Mouse (Mus musculus): ENCODE results near the gene Nucb2.

Gene Nucb2

GRCm38 (mm10) chr7:116503879-116504817 lies at the start of gene Nucb2:
Gene Nucb2 (plus strand): TSS chr7:116504369.
- DNase-seq (ENCODE audit: low spot score), result peak; percentile 99

- DNase-seq (ENCODE audit: low spot score), result no peak
These were observed 47.2 kb upstream of the Nucb2 start for GRCm38 (mm10) chr7:116456964-116457363.

- no peak for DNase-seq (ENCODE audit: low spot score)
These were observed 46.8 kb upstream of the Nucb2 start for GRCm38 (mm10) chr7:116457391-116457790.

GRCm38 (mm10) chr7:116458985-116459441 lies 45.2 kb upstream of the Nucb2 start:
- DNase-seq (ENCODE audit: low spot score), result no peak

GRCm38 (mm10) chr7:116462114-116462513 lies 42.1 kb upstream of the Nucb2 start:
- no peak for DNase-seq (ENCODE audit: low spot score)

GRCm38 (mm10) chr7:116475836-116476235 lies 28.3 kb upstream of the Nucb2 start:
- no peak for DNase-seq (ENCODE audit: low spot score)

- no peak for DNase-seq (ENCODE audit: low spot score)
These were observed 27.9 kb upstream of the Nucb2 start for GRCm38 (mm10) chr7:116476264-116476663.

GRCm38 (mm10) chr7:116483106-116483505 lies 21.1 kb upstream of the Nucb2 start:
- DNase-seq (ENCODE audit: low spot score), result no peak

GRCm38 (mm10) chr7:116483782-116484181 lies 20.4 kb upstream of the Nucb2 start:
- DNase-seq (ENCODE audit: low spot score), result no peak

- no peak for DNase-seq (ENCODE audit: low spot score)
These were observed 20.0 kb upstream of the Nucb2 start for GRCm38 (mm10) chr7:116484213-116484612.

- no peak for DNase-seq (ENCODE audit: low spot score)
These were observed 19.0 kb upstream of the Nucb2 start for GRCm38 (mm10) chr7:116485062-116485601.

- no peak for DNase-seq (ENCODE audit: low spot score)
These were observed 13.1 kb upstream of the Nucb2 start for GRCm38 (mm10) chr7:116491113-116491512.

- DNase-seq (ENCODE audit: low spot score), result no peak
These were observed 10.7 kb upstream of the Nucb2 start for GRCm38 (mm10) chr7:116493267-116494003.

GRCm38 (mm10) chr7:116494618-116495017 lies 9.6 kb upstream of the Nucb2 start:
- DNase-seq (ENCODE audit: low spot score), result no peak

GRCm38 (mm10) chr7:116496760-116497159 lies 7.4 kb upstream of the Nucb2 start:
- DNase-seq (ENCODE audit: low spot score), result no peak

GRCm38 (mm10) chr7:116504818-116505170 lies 625 bp downstream of the Nucb2 start:
- DNase-seq (ENCODE audit: low spot score), result no peak

GRCm38 (mm10) chr7:116514030-116514429 lies 9.9 kb downstream of the Nucb2 start:
- no peak for DNase-seq (ENCODE audit: low spot score)

- DNase-seq (ENCODE audit: low spot score), result no peak
These were observed 10.4 kb downstream of the Nucb2 start for GRCm38 (mm10) chr7:116514546-116514945.

GRCm38 (mm10) chr7:116515059-116515458 lies 10.9 kb downstream of the Nucb2 start:
- no peak for DNase-seq (ENCODE audit: low spot score)

- no peak for DNase-seq (ENCODE audit: low spot score)
These were observed 11.5 kb downstream of the Nucb2 start for GRCm38 (mm10) chr7:116515514-116516135.

- no peak for DNase-seq (ENCODE audit: low spot score)
These were observed 13.1 kb downstream of the Nucb2 start for GRCm38 (mm10) chr7:116517240-116517639.

- peak; percentile 25 for DNase-seq (ENCODE audit: low spot score)
These were observed 14.0 kb downstream of the Nucb2 start for GRCm38 (mm10) chr7:116518155-116518554.

Measured in ovary, adult 18-20 months (tissue).